Mouse (Mus musculus): ENCODE data around the gene Ctla4. TPM values are rescaled to one million over a fixed set of nuclear protein-coding genes. Genes with fewer than 3 reads are reported as not detected.

Ctla4 gene
- polyA plus RNA-seq, 1 experiment = not detected

- Histone ChIP-seq H3K4me1 (ENCODE audit: control insufficient read depth, insufficient read depth, low read length) (no peaks in the 10 kb centered on the region), H3K4me3 (ENCODE audit: insufficient read depth, low read depth, low read length) (no peak overlapping the region), H3K27ac (ENCODE audit: insufficient read depth, low read depth, low read length) (no peak overlapping the region)
- 75% methylated on average over 2 of the region's 2 CpGs for WGBS
- TF ChIP-seq POLR2A (IDR thresholded peaks at IDR 0.05; ENCODE audit: insufficient read depth, low read depth, low read length) = no peak
- no peak for TF ChIP-seq CTCF (IDR thresholded peaks at IDR 0.05; ENCODE audit: insufficient read depth, low read depth, low read length)
Observed at GRCm38 (mm10) chr1:60882792-60883191, 4.0 kb upstream of the Ctla4 start.

DNA sequence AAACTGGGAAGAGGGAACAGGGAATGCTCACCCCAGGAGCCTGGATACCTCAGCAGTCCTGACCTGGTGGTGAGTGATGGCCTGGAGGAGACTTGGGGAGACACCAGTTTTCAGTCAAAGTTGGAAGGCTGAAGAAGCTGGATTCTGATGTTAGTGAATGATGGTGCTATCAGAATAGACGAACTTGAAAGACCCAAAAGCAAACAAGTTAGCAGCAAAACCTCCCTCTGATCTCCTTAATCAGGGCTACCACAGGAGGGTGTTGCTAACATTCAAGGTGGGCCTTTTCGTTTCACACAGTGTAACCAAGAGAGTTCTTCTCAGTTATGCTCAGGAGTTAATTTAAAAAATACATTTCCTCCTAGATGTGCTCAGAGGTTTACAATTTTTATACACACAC lies 3.5 kb upstream of the Ctla4 start:
- TF ChIP-seq CTCF (IDR thresholded peaks at IDR 0.05; ENCODE audit: insufficient read depth, low read depth, low read length) (no peak), POLR2A (IDR thresholded peaks at IDR 0.05; ENCODE audit: insufficient read depth, low read depth, low read length) (no peak)
- H3K4me1 ChIP-seq (ENCODE audit: control insufficient read depth, insufficient read depth, low read length) = no peaks in the 10 kb centered on the region
- 94% methylated on average over 2 of the region's 2 CpGs for WGBS
- no peak overlapping the region for H3K27ac ChIP-seq (ENCODE audit: insufficient read depth, low read depth, low read length)
- H3K4me3 ChIP-seq (ENCODE audit: insufficient read depth, low read depth, low read length) = no peak overlapping the region

DNA sequence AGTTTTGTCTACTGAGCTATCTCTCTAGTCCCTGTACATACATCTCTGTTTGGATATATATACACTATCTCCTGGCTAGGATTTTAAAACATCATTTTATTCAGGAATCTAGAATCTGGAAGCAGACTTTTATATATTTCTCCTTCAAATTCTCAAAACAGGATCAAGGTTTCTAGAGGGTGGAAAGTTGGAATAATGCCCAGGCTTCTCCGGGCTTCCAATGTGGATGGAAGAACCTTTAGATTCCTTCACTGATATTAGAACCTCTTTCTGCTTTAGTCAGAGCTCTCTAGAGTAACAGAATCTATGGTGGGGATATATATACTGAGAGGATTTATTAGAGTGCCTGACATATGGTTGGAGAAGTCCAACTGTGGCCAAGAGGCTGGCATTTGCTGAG lies 2.2 kb upstream of the Ctla4 start:
- 67% methylated on average over 1 of the region's 1 CpGs for WGBS
- Histone ChIP-seq H3K4me1 (ENCODE audit: control insufficient read depth, insufficient read depth, low read length) (no peaks in the 10 kb centered on the region), H3K27ac (ENCODE audit: insufficient read depth, low read depth, low read length) (no peak overlapping the region), H3K4me3 (ENCODE audit: insufficient read depth, low read depth, low read length) (no peak overlapping the region)
- TF ChIP-seq CTCF (IDR thresholded peaks at IDR 0.05; ENCODE audit: insufficient read depth, low read depth, low read length) (no peak), POLR2A (IDR thresholded peaks at IDR 0.05; ENCODE audit: insufficient read depth, low read depth, low read length) (no peak)

DNA sequence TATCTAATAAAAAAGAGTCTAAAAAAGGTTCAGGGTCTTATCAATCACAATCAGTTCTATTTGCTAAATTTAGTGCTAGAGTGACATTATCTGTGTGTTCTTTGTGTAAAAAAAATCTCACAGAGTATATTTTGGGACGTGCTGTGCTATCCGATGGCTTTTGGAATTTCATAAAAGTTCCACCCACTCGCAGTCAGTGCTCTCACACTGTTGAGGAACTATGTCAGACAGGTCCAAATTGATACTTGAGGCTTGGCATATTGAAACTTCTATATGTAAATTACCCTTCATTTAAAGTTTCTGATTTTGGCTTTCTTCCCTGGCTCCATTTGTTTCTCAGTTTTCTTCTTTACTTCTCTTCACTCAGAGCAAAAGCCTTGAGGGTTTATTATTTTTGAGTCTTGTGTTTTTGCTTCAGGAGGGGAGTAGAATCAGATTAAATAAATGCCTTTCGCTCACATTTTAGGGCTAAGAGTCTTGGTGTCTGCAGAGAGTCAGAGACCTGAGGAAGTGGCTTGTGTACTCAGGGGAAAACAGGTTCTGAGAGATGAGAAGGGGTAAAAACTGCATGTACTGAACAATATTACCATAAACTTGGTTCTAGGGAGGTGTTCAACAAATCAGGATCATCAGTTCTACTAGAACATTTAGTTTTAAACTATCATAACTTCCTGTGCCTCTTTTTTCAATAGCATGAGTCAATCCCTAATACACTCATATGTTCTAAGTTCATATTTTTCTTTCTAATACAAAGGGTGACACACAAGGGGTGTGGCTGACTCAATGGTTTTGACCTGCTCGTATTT lies 11.5 kb downstream of the Ctla4 start:
- H3K27ac ChIP-seq (ENCODE audit: insufficient read depth, low read depth, low read length) = no peak overlapping the region
- no peaks in the 10 kb centered on the region for H3K4me1 ChIP-seq (ENCODE audit: control insufficient read depth, insufficient read depth, low read length)
- WGBS = 86% methylated on average over 5 of the region's 5 CpGs
- TF ChIP-seq POLR2A (IDR thresholded peaks at IDR 0.05; ENCODE audit: insufficient read depth, low read depth, low read length) (no peak), CTCF (IDR thresholded peaks at IDR 0.05; ENCODE audit: insufficient read depth, low read depth, low read length) (no peak)
- no peak overlapping the region for H3K4me3 ChIP-seq (ENCODE audit: insufficient read depth, low read depth, low read length)

- Histone ChIP-seq H3K4me3 (ENCODE audit: insufficient read depth, low read depth, low read length) (no peak overlapping the region), H3K27ac (ENCODE audit: insufficient read depth, low read depth, low read length) (no peak overlapping the region), H3K4me1 (ENCODE audit: control insufficient read depth, insufficient read depth, low read length) (no peaks in the 10 kb centered on the region)
- TF ChIP-seq POLR2A (IDR thresholded peaks at IDR 0.05; ENCODE audit: insufficient read depth, low read depth, low read length) = no peak
- no peak for TF ChIP-seq CTCF (IDR thresholded peaks at IDR 0.05; ENCODE audit: insufficient read depth, low read depth, low read length)
- WGBS = 77% methylated on average over 2 of the region's 2 CpGs
Observed at GRCm38 (mm10) chr1:60898933-60899210, 12.1 kb downstream of the Ctla4 start.

DNA sequence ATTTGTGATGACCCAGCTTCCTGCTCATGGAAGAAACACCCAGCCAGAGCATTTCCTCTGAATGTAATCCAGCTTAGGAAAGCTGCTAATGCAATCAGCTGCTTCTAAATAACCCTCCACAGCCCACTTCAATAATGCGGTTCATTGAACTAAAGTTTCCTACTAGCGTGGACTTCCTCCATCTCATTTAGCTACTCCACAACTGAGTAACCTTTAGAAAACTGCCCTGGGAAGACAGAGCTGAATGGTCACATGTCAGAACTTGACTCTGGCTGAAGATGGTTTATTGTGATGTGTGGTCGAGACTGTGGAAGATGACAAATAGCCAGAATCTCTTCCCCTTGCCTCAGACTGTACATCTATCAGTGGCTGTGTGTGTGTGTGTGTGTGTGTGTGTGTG lies 12.4 kb downstream of the Ctla4 start:
- WGBS = 78% methylated on average over 3 of the region's 3 CpGs
- no peak overlapping the region for H3K27ac ChIP-seq (ENCODE audit: insufficient read depth, low read depth, low read length)

GRCm38 (mm10) chr1:60902547-60902946 lies 15.7 kb downstream of the Ctla4 start:
- Histone ChIP-seq H3K4me1 (ENCODE audit: control insufficient read depth, insufficient read depth, low read length) (no peaks in the 10 kb centered on the region), H3K27ac (ENCODE audit: insufficient read depth, low read depth, low read length) (no peak overlapping the region), H3K4me3 (ENCODE audit: insufficient read depth, low read depth, low read length) (no peak overlapping the region)
- WGBS = 29% methylated on average over 6 of the region's 6 CpGs
- TF ChIP-seq POLR2A (IDR thresholded peaks at IDR 0.05; ENCODE audit: insufficient read depth, low read depth, low read length) = no peak
- no peak for TF ChIP-seq CTCF (IDR thresholded peaks at IDR 0.05; ENCODE audit: insufficient read depth, low read depth, low read length)

More for the DNA sequence above, 12.4 kb downstream of the Ctla4 start:
- Histone ChIP-seq H3K4me1 (ENCODE audit: control insufficient read depth, insufficient read depth, low read length) (no peaks in the 10 kb centered on the region), H3K4me3 (ENCODE audit: insufficient read depth, low read depth, low read length) (no peak overlapping the region)
- no peak for TF ChIP-seq POLR2A (IDR thresholded peaks at IDR 0.05; ENCODE audit: insufficient read depth, low read depth, low read length)

DNA sequence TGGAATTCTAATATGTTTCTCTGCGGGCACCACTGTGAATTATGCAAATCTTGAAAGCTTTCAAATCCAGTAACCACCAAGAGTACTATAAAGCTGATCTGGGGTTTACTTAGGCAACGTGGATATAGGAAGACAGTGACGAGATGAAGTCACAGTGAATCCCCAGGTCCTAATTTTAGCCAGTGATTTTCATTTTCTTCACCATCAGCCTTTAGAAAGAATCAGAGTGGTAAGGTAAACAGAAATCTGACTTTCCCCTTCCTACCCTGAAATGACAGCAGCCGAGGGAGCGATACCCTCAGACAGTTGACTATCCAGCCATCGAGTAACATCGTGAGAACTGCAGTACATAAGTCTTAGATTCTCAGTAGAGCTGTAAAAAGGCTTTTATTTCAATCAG lies 16.3 kb downstream of the Ctla4 start:
- WGBS = 90% methylated on average over 7 of the region's 7 CpGs
- Histone ChIP-seq H3K4me3 (ENCODE audit: insufficient read depth, low read depth, low read length) (no peak overlapping the region), H3K4me1 (ENCODE audit: control insufficient read depth, insufficient read depth, low read length) (no peaks in the 10 kb centered on the region), H3K27ac (ENCODE audit: insufficient read depth, low read depth, low read length) (no peak overlapping the region)
- TF ChIP-seq CTCF (IDR thresholded peaks at IDR 0.05; ENCODE audit: insufficient read depth, low read depth, low read length) (no peak), POLR2A (IDR thresholded peaks at IDR 0.05; ENCODE audit: insufficient read depth, low read depth, low read length) (no peak)

- TF ChIP-seq POLR2A (IDR thresholded peaks at IDR 0.05; ENCODE audit: insufficient read depth, low read depth, low read length) = no peak
- TF ChIP-seq CTCF (IDR thresholded peaks at IDR 0.05; ENCODE audit: insufficient read depth, low read depth, low read length) = no peak
- Histone ChIP-seq H3K27ac (ENCODE audit: insufficient read depth, low read depth, low read length) (no peak overlapping the region), H3K4me3 (ENCODE audit: insufficient read depth, low read depth, low read length) (no peak overlapping the region), H3K4me1 (ENCODE audit: control insufficient read depth, insufficient read depth, low read length) (no peaks in the 10 kb centered on the region)
- WGBS = 93% methylated on average over 2 of the region's 2 CpGs
Observed at GRCm38 (mm10) chr1:60904456-60904978, 17.7 kb downstream of the Ctla4 start.
